Mouse (Mus musculus): Measurements from ENCODE around the gene Ogdh. TPM values are rescaled to one million over a fixed set of nuclear protein-coding genes. Genes with fewer than 3 reads are reported as not detected.

Ogdh gene
- total RNA-seq, 2 experiments from 2014 or later, result 248 to 260 TPM

DNA sequence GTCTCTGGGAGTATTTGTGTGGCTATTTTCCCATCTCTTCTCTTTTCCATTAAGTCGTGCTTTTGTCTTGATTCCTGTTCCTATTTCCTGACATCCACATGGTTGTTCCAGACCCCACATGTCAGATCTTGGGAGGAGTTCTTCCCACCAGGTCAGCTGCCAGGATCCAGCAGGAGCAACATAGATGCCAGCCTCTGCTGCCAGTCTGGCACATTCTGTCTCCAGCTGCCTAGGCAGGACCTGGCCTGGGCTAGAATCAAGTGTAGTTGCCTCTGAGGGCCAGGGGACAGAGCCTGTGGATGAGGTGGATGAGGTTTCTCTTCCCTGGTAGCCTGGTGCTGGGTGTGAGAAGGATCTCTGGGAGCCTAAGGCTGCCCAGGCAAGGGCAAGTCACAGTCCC, 102.4 kb downstream of the Ogdh start:
- intact Hi-C loops (cut with DNase I), result no loop called here
- no peak for DNase-seq (ENCODE audit: low spot score in 2 of 2)

DNA sequence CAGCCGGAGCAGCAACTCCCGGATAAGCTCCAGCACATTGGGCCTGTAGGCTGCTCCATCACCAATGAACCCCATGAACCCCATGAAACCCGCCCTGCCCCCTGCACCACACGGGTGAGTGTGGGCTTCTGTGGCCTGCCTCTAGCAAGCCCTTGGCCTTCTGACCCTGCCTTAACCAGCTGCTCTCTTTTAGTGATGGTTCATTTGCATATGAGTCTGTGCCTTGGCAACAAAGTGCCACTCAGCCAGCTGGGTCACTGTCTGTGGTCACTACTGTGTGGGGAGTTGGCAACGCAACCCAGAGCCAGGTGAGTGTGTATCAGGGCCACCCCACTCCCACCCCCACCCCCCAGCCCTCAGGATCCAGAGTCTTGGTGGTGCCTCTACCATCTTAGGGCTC, 104.1 kb downstream of the Ogdh start:
- no peak for DNase-seq (ENCODE audit: low spot score in 2 of 2)
- intact Hi-C loops (cut with DNase I), result no loop called here

DNA sequence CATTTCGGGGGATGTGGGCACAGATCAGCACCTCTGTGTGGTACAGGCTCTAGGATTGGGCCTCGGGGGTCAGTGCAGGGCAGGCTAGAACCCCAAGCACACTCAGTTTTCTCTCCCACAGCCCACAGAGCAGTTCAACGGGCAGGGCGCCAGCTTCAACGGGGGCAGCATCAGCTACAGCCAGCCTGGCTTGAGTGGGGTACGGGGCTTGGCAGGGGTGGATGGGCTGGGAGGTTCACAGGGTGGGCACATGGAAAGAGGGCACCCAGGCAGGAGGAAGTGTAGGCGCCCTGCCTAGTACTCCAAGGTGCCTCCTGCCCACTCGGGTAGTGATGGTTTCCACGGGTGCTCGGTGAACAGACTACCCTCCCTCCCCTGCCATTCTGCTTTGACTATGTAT, 106.7 kb downstream of the Ogdh start:
- DNase-seq (ENCODE audit: low spot score in 2 of 2), result no peak
- intact Hi-C loops (cut with DNase I), result no loop called here

DNA sequence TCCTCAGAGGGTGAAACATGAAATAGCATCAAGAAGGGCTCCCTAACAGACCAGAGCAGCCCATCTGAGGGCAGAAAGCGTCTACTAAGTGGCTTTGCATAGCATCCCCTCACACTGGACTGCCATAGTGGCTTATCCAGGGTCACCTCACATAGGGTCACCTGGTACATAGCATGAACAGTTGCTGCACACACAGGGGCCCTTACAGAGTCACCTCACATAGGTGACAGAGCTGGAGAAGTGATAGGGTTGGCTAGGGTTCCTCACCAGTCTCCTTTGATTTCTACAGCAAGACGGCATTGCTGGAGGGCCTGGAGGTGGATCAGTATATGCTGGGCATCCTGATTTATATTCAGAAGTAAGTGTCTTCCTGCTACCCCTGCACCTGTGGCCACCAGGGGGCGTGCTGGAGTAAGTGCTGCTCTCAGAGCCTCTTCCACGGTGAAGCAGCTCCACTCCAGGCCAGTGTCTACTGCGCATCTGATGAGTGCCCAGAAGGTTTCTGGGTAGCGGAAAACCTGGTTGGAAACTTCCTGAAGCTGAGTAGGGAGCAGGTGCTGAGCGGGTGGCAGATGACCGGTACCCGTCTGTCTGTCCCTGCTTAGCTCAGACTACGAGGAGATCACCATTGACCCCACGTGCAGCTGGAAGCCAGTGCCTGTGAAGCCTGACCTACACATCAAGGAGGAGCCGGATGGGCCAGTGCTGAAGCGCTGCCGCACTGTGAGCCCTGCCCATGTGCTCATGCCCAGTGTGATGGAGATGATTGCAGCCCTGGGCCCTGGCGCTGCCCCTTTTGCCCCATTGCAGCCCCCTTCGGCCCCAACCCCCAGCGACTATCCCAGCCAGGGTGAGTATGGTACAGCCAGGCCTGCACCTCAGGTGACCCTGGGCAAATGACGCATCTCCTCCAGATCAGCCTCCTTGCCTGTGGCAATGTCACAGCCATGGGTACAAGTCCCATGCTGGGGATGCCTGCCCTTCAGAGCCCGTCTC, 111.4 kb downstream of the Ogdh start:
- intact Hi-C loops (cut with DNase I), result no loop called here
- peak; percentile 58 to 73 for DNase-seq (ENCODE audit: low spot score in 2 of 2)

DNA sequence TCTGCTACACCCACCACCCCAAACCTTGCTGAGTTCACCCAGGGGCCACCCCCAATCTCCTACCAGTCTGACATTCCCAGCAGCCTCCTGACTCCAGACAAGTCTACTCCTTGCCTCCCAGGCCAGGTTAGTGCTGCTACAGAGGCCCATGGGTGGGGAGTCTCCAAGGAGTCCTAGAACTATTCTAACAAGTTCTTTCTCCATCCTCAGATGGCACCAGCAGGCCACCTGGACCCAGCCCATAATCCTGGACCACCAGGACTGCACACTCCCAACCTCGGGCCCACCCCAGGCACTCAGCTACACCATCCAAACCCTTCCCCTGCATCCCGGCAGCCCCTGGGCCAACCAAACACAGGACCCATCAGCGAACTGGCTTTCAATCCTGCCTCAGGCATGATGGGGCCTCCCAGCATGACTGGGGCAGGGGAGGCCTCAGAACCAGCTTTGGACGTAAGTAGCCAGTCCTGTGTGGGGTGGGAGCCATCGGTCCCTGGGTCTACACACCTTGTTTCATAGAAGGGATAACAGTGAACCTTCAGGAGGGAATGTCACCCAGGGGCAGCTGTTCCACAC, 112.5 kb downstream of the Ogdh start:
- intact Hi-C loops (cut with DNase I), result no loop called here
- no peak for DNase-seq (ENCODE audit: low spot score in 2 of 2)

DNA sequence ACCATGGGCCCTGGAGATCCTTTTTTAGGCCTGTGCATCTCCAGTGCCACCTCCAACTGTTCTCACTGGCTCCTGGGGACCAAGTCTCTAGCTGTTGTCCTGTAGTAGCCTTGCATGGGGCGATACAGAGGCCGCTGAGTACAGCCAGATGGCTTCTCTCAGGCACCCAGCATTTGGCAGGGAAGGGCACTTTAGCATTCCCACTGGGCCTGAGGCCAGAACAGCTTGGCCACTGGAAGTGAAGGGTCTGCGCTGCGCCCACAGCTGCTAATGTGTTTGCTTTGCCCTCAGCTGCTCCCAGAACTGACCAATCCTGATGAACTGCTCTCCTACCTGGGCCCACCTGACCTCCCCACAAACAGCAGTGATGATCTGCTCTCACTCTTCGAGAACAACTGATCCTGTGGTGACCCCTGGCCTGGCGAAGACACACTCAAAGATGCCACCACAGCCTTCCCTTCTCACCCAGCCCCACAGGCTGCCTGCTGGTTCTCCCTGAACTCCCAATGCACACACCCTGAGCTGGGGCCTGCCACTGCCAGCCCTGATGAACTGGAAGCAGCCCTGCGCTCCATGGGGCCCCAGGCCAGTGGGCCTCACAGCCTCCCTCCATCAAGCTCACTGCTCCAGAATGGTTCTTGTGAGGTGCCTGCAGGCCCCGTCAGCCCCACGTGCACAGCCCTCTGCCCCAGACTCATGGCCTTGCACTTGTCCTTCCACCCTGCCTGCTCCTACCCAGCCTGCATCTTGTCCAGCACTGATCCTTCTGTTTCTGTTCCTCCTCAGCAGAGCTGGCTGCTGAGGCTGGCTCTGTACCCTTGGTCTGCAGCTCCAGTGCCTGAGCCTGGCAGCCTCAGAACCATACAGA, 113.5 kb downstream of the Ogdh start:
- peak in 1 of 2 experiments; percentile 10 for DNase-seq (ENCODE audit: low spot score in 2 of 2)
- intact Hi-C loops (cut with DNase I), result no loop called here

DNA sequence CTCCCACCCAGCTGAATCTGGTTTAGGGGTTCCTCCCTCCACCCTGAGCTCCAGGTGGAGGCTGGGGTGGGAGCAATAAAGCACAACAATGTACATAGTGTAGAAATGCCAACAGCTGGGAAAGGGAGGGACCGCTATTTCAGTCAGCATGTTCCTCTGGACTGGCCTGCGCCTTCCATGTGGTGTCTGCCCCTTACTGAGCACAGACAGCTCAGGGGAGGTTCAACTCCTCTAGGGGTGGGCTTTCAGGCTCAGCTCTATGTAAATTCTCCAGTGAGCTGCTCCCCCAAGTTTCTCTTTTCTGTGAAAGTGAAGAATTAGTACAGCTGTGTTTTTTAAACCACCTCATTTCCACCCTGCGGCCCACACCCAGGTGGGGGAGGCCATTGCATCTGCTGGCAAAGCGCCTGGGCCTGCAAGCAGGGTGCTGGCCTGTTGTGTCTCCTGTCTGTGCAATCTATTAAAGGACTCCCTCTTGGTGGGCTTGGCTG, 114.2 kb downstream of the Ogdh start:
- no peak for DNase-seq (ENCODE audit: low spot score in 2 of 2)
- intact Hi-C loops (cut with DNase I), result no loop called here

Small RNA genes lying within 50 kb of the gene (microRNA-seq; reads per million reads assigned to microRNA genes)
- 2.4 reads per million in 2 experiments for gene Mir7651

Other genes starting within 250 kb of the Ogdh start
- 100 to 1,000 TPM; 771 to 777 TPM for gene Camk2b, start 225.3 kb upstream of the Ogdh start, total RNA-seq (2021)
- gene A730071L15Rik, start 91.6 kb upstream of the Ogdh start, total RNA-seq (2021), result not detected
- 100 to 1,000 TPM; 128 to 129 TPM for gene Nudcd3, start 91.2 kb upstream of the Ogdh start, total RNA-seq (2021)
- gene Npc1l1, start 61.5 kb upstream of the Ogdh start, total RNA-seq (2021), result 1 to 10 TPM; 1.2 TPM
- gene Ddx56, start 23.9 kb upstream of the Ogdh start, total RNA-seq (2021), result 10 to 100 TPM; 46.2 to 47.3 TPM
- 10 to 100 TPM; 78.2 to 81.7 TPM for gene Tmed4, start 16.8 kb upstream of the Ogdh start, total RNA-seq (2021)
- gene Zmiz2, start 97.4 kb downstream of the Ogdh start, total RNA-seq (2021), result 100 to 1,000 TPM; 202 to 213 TPM
- gene Ppia, start 123.8 kb downstream of the Ogdh start, total RNA-seq (2021), result 1,000 to 10,000 TPM; 2,019 to 2,143 TPM
- 10 to 100 TPM; 29.5 to 34.4 TPM for gene H2afv, start 152.8 kb downstream of the Ogdh start, total RNA-seq (2021)
- gene Purb, start 184.3 kb downstream of the Ogdh start, total RNA-seq (2021), result 100 to 1,000 TPM; 300 to 303 TPM
- gene Myo1g, start 229.3 kb downstream of the Ogdh start, total RNA-seq (2021), result under 1 TPM; 0.40 to 0.68 TPM